Mouse (Mus musculus) small intestine, adult 2 months (tissue): Measurements from ENCODE around the gene Slc25a35. TPM values are rescaled to one million over a fixed set of nuclear protein-coding genes. Genes with fewer than 3 reads are reported as not detected.
A peak's percentile ranks its signal among the peaks of the same experiment; 100 is the strongest.

Experiments used
- H3K27ac ChIP-seq: fragments of 200-500 bp; 2 replicates; pipeline ENCODE4 v1.5.1; 2012; ENCODE audit warnings: low read depth, low read length, control low read depth, inconsistent platforms; ENCODE audit not compliant: insufficient read depth
- H3K27me3 ChIP-seq: fragments of 200-500 bp; 2 replicates; pipeline ENCODE4 v1.6.1; 2012; ENCODE audit warnings: mild to moderate bottlenecking, moderate library complexity, low read length, inconsistent platforms; ENCODE audit not compliant: control insufficient read depth, insufficient read depth
- H3K36me3 ChIP-seq: fragments of 200-500 bp; 2 replicates; pipeline ENCODE4 v1.6.1; 2012; ENCODE audit warnings: mild to moderate bottlenecking, low read length, control low read depth, inconsistent platforms; ENCODE audit not compliant: control insufficient read depth, insufficient read depth
- H3K4me1 ChIP-seq: fragments of 200-500 bp; 2 replicates; pipeline ENCODE4 v1.6.1; 2012; ENCODE audit warnings: low read length, inconsistent platforms, mixed read lengths; ENCODE audit not compliant: control insufficient read depth, insufficient read depth, insufficient read length
- H3K4me3 ChIP-seq: fragments of 200-500 bp; 2 replicates; pipeline ENCODE4 v1.5.1; 2012; ENCODE audit warnings: low read depth, mild to moderate bottlenecking, control low read depth, inconsistent platforms, low read length, moderate library complexity
- CTCF ChIP-seq: fragments of 200-500 bp; IDR thresholded peaks from 2 replicates; pipeline ENCODE4 v1.5.1; 2012; ENCODE audit warnings: low read depth, mild to moderate bottlenecking, control low read depth, inconsistent platforms, low read length, moderate library complexity, mixed read lengths; ENCODE audit not compliant: insufficient replicate concordance, insufficient read length; ENCODE audit errors: extremely low read depth
- POLR2A ChIP-seq: fragments of 200-500 bp; IDR thresholded peaks from 2 replicates; pipeline ENCODE4 v1.6.1; 2012; ENCODE audit warnings: low read depth, mild to moderate bottlenecking, control low read depth, inconsistent platforms, low read length, moderate library complexity
- WGBS: fragments of 180-500 bp; shearing (Covaris S2); methylation state at CpG from one replicate; pipeline ENCODE4 v1.1.7; 2018; 5-methylcytosine and 5-hydroxymethylcytosine counted together
- polyA plus RNA-seq: library from polyadenylated mRNA; depleted of rRNA; stranded (reverse); fragments of >200 nt; gene quantifications from 2 replicates; pipeline ENCODE4 v1.2.3, GENCODE M21; 2012

Gene Slc25a35
- polyA plus RNA-seq, 1 experiment, result 21.5 TPM

- H3K4me1 ChIP-seq, result no peaks in the 10 kb centered on the region
- WGBS, result under 1% methylated on average over 16 of the region's 16 CpGs
- TF ChIP-seq CTCF (no peak), POLR2A (no peak; the same call in 1 of the 2 replicates)
- peak overlapping the region; percentile 10 for H3K27ac ChIP-seq
- H3K4me3 ChIP-seq, result peak overlapping the region; percentile 50
- no peaks in the 10 kb centered on the region for H3K27me3 ChIP-seq
- no peaks in the 10 kb centered on the region for H3K36me3 ChIP-seq
These were observed 28.3 kb upstream of the Slc25a35 start for GRCm38 (mm10) chr11:68939451-68940304.

- no peaks in the 10 kb centered on the region for H3K36me3 ChIP-seq
- WGBS, result 31% methylated on average over 4 of the region's 4 CpGs
- H3K4me3 ChIP-seq, result no peak overlapping the region
- TF ChIP-seq POLR2A (no peak), CTCF (no peak)
- no peak overlapping the region for H3K27ac ChIP-seq
- no peaks in the 10 kb centered on the region for H3K27me3 ChIP-seq
- H3K4me1 ChIP-seq, result no peaks in the 10 kb centered on the region
These were observed 27.4 kb upstream of the Slc25a35 start for GRCm38 (mm10) chr11:68940516-68940915.

GRCm38 (mm10) chr11:68942731-68943130, 25.2 kb upstream of the Slc25a35 start:
- 90% methylated on average over 8 of the region's 8 CpGs for WGBS
- TF ChIP-seq POLR2A (no peak), CTCF (no peak)
- Histone ChIP-seq H3K4me1 (no peaks in the 10 kb centered on the region), H3K36me3 (no peaks in the 10 kb centered on the region), H3K27ac (no peak overlapping the region), H3K4me3 (no peak overlapping the region), H3K27me3 (no peaks in the 10 kb centered on the region)

- no peaks in the 10 kb centered on the region for H3K4me1 ChIP-seq
- no peak overlapping the region for H3K4me3 ChIP-seq
- TF ChIP-seq CTCF (no peak), POLR2A (no peak)
- H3K27ac ChIP-seq, result no peak overlapping the region
- H3K27me3 ChIP-seq, result no peaks in the 10 kb centered on the region
- 75% methylated on average over 2 of the region's 2 CpGs for WGBS
- no peaks in the 10 kb centered on the region for H3K36me3 ChIP-seq
These were observed 22.7 kb upstream of the Slc25a35 start for GRCm38 (mm10) chr11:68945245-68945644.

- no peak overlapping the region for H3K4me3 ChIP-seq
- H3K4me1 ChIP-seq, result no peaks in the 10 kb centered on the region
- WGBS, result 86% methylated on average over 4 of the region's 4 CpGs
- no peak overlapping the region for H3K27ac ChIP-seq
- no peaks in the 10 kb centered on the region for H3K27me3 ChIP-seq
- no peak for TF ChIP-seq POLR2A
- no peak for TF ChIP-seq CTCF
- no peaks in the 10 kb centered on the region for H3K36me3 ChIP-seq
These were observed 21.9 kb upstream of the Slc25a35 start for GRCm38 (mm10) chr11:68946001-68946400.

- Histone ChIP-seq H3K4me1 (no peaks in the 10 kb centered on the region), H3K27ac (no peak overlapping the region), H3K36me3 (no peaks in the 10 kb centered on the region), H3K27me3 (no peaks in the 10 kb centered on the region), H3K4me3 (no peak overlapping the region)
- 32% methylated on average over 16 of the region's 16 CpGs for WGBS
- no peak for TF ChIP-seq CTCF
- no peak for TF ChIP-seq POLR2A
These were observed 21.0 kb upstream of the Slc25a35 start for GRCm38 (mm10) chr11:68946806-68947440.

- no peaks in the 10 kb centered on the region for H3K27me3 ChIP-seq
- no peaks in the 10 kb centered on the region for H3K4me1 ChIP-seq
- H3K4me3 ChIP-seq, result no peak overlapping the region
- WGBS, result 13% methylated on average over 12 of the region's 12 CpGs
- H3K36me3 ChIP-seq, result no peaks in the 10 kb centered on the region
- TF ChIP-seq POLR2A, result no peak
- TF ChIP-seq CTCF, result no peak
- H3K27ac ChIP-seq, result no peak overlapping the region
These were observed 20.4 kb upstream of the Slc25a35 start for GRCm38 (mm10) chr11:68947542-68947993.
